In the genomic region with DNA sequence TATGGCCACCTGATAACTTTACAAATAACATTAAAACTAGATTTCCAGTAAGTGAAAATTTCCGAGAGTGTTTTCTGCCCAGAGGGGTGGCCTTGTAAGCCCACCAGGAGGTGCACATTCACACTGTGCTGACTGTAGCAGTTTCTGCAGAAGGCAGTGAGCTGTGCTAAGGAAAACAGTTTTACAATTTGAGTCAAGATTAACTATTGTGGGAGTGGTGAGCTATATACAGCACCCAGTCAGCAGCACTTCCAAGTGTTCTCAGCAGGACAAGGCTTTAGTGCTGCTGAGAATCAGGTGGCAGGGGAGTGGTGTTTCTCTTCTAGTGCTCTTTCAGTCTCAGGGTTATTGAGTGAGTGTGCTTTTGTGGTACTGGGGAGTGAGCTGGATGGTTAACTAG, we compare ENCODE assay signal across 25 mouse cellular contexts.
A peak's percentile ranks its signal among the peaks of the same experiment; 100 is the strongest.
DNase-seq lines count a peak whose midpoint lies in the region; ATAC-seq and TF ChIP-seq lines count a peak whose summit lies in the region.
"Had no signal": no experiment of that assay in that cellular context is flagged by ENCODE, and none has a peak within 500 bp of the region (broad histone marks: within the 10 kb centered on the region; RNA-seq: fewer than 3 reads in every experiment).

No protein-coding gene starts in this region.

- TF ChIP-seq EP300 in lung, postnatal 0 days (IDR thresholded peaks at IDR 0.05): no peak

- no peak; the same call in 1 of the 2 replicates for TF ChIP-seq CTCF in lung, postnatal 0 days (IDR thresholded peaks at IDR 0.05)

- ATAC-seq in heart, embryonic 11.5 days (replicated peaks; ENCODE audit: insufficient number of reproducible peaks, low FRiP score, low TSS enrichment): no peak
- no peak for ATAC-seq in hindbrain, embryonic 15.5 days (ENCODE audit: low FRiP score, low read depth)
- ATAC-seq in hindbrain, embryonic 12.5 days (ENCODE audit: low FRiP score): no peak
- ATAC-seq in lung, postnatal 0 days: peak; percentile 19
- ATAC-seq: CD4-positive, CD25-positive, alpha-beta regulatory T cell, adult 4 months; inflammation-experienced regulatory T-cells, adult 6 months had no signal

- H3K4me2 ChIP-seq in heart, embryonic 11.5 days: no peak overlapping the region
- H3K4me2 ChIP-seq in hindbrain, embryonic 15.5 days: no peak overlapping the region
- no peak overlapping the region for H3K4me2 ChIP-seq in hindbrain, embryonic 12.5 days (replicated peaks)
- H3K4me2 ChIP-seq in lung, postnatal 0 days (replicated peaks; ENCODE audit: low read depth, low read length): no peak overlapping the region
- H3K4me2 ChIP-seq: hindbrain, embryonic 14.5 days; limb, embryonic 13.5 days; liver, embryonic 11.5 days; lung, embryonic 15.5 days; midbrain, embryonic 12.5 days had no signal

- 83% methylated on average over 1 of the region's 1 CpGs for WGBS in heart, embryonic 11.5 days (ENCODE audit: insufficient replicate concordance)
- 80% methylated on average over 1 of the region's 1 CpGs for WGBS in hindbrain, embryonic 15.5 days
- 85% methylated on average over 1 of the region's 1 CpGs for WGBS in hindbrain, embryonic 12.5 days
- WGBS in lung, postnatal 0 days: 79% methylated on average over 1 of the region's 1 CpGs

- H3K9ac ChIP-seq in heart, embryonic 11.5 days (ENCODE audit: low read depth, low read length): 0 out of 2 replicates have a peak overlapping the region, but pooled peaks have one; percentile 2
- H3K9ac ChIP-seq in hindbrain, embryonic 15.5 days: no peak overlapping the region
- no peak overlapping the region for H3K9ac ChIP-seq in hindbrain, embryonic 12.5 days
- H3K9ac ChIP-seq in lung, postnatal 0 days (replicated peaks; ENCODE audit: low read depth): no peak overlapping the region
- H3K9ac ChIP-seq: hindbrain, embryonic 14.5 days; limb, embryonic 13.5 days; lung, embryonic 15.5 days; midbrain, embryonic 12.5 days had no signal

- H3K27me3 ChIP-seq in heart, embryonic 11.5 days (ENCODE audit: control insufficient read depth, insufficient read depth, low read length): no peaks in the 10 kb centered on the region
- H3K27me3 ChIP-seq in hindbrain, embryonic 15.5 days: no peaks in the 10 kb centered on the region
- no peaks in the 10 kb centered on the region for H3K27me3 ChIP-seq in hindbrain, embryonic 12.5 days
- H3K27me3 ChIP-seq in lung, postnatal 0 days (replicated peaks; ENCODE audit: insufficient read depth, low read length): no peaks in the 10 kb centered on the region
- H3K27me3 ChIP-seq: limb, embryonic 13.5 days; lung, embryonic 15.5 days; megakaryocyte, embryonic 14.5 days; midbrain, embryonic 12.5 days had no signal

- peaks cover 21% of the 10 kb centered on the region for H3K36me3 ChIP-seq in heart, embryonic 11.5 days (ENCODE audit: control insufficient read depth, insufficient read depth, low read length)
- peaks cover 20% of the 10 kb centered on the region for H3K36me3 ChIP-seq in hindbrain, embryonic 15.5 days
- H3K36me3 ChIP-seq in hindbrain, embryonic 12.5 days: peaks cover 44% of the 10 kb centered on the region
- H3K36me3 ChIP-seq in lung, postnatal 0 days (ENCODE audit: insufficient read depth, low read length): peaks cover 11% of the 10 kb centered on the region

- DNase-seq in heart, adult 8-10 months (ENCODE audit: low spot score): no peak
- no peak for DNase-seq in lung, postnatal 0 days (ENCODE audit: low spot score)
- no peak for DNase-seq in lung, postnatal 4 days
- no peak for DNase-seq in T-cell, adult 2 months (ENCODE audit: low spot score)
- DNase-seq: adrenal gland, postnatal 25 days; cerebellum, adult 18-20 months; cerebellum, postnatal 10 days; gastrocnemius, postnatal 25 days; heart, adult 18-20 months; kidney, adult 8-10 months; kidney, postnatal 36 days; lung, postnatal 36 days; thymus, postnatal 4 days had no signal

- H3K9me3 ChIP-seq in heart, embryonic 11.5 days (replicated peaks; ENCODE audit: control insufficient read depth, low read length): no peaks in the 10 kb centered on the region
- no peaks in the 10 kb centered on the region for H3K9me3 ChIP-seq in hindbrain, embryonic 15.5 days
- H3K9me3 ChIP-seq in hindbrain, embryonic 12.5 days (replicated peaks): no peaks in the 10 kb centered on the region
- H3K9me3 ChIP-seq in lung, postnatal 0 days (ENCODE audit: low read length): no peaks in the 10 kb centered on the region
- H3K9me3 ChIP-seq: limb, embryonic 13.5 days; lung, embryonic 15.5 days; megakaryocyte, embryonic 14.5 days; midbrain, embryonic 12.5 days had no signal

- H3K4me3 ChIP-seq in heart, embryonic 11.5 days (ENCODE audit: low read depth, low read length): no peak overlapping the region
- no peak overlapping the region for H3K4me3 ChIP-seq in hindbrain, embryonic 15.5 days
- no peak overlapping the region for H3K4me3 ChIP-seq in hindbrain, embryonic 12.5 days
- no peak overlapping the region for H3K4me3 ChIP-seq in lung, postnatal 0 days (ENCODE audit: low read depth, low read length)
- H3K4me3 ChIP-seq: erythroblast, embryonic 14.5 days; limb, embryonic 13.5 days; lung, embryonic 15.5 days; megakaryocyte, embryonic 14.5 days; midbrain, embryonic 12.5 days had no signal

- H3K27ac ChIP-seq in heart, embryonic 11.5 days (ENCODE audit: low read depth, low read length): 0 out of 2 replicates have a peak overlapping the region, but pooled peaks have one; percentile 12
- H3K27ac ChIP-seq in hindbrain, embryonic 15.5 days (replicated peaks): 0 out of 2 replicates have a peak overlapping the region, but pooled peaks have one; percentile 15
- no peak overlapping the region for H3K27ac ChIP-seq in hindbrain, embryonic 12.5 days
- H3K27ac ChIP-seq in lung, postnatal 0 days (ENCODE audit: low read length): no peak overlapping the region
- H3K27ac ChIP-seq: hindbrain, embryonic 14.5 days; limb, embryonic 13.5 days; lung, embryonic 15.5 days; midbrain, embryonic 12.5 days had no signal

- peaks cover 1% of the 10 kb centered on the region for H3K4me1 ChIP-seq in heart, embryonic 11.5 days (ENCODE audit: control insufficient read depth, insufficient read depth, low read length)
- no peaks in the 10 kb centered on the region for H3K4me1 ChIP-seq in hindbrain, embryonic 15.5 days (replicated peaks)
- no peaks in the 10 kb centered on the region; the same call in 1 of the 2 replicates for H3K4me1 ChIP-seq in hindbrain, embryonic 12.5 days
- no peaks in the 10 kb centered on the region for H3K4me1 ChIP-seq in lung, postnatal 0 days (ENCODE audit: insufficient read depth, low read depth, low read length)
- H3K4me1 ChIP-seq: limb, embryonic 13.5 days; lung, embryonic 15.5 days had no signal

Comparison
In these comparisons a context has a peak if more than half of its experiments do, and no peak if none do; other contexts are left out.
1. H3K27ac ChIP-seq: peak in heart, embryonic 11.5 days (single experiment) and hindbrain, embryonic 15.5 days (single experiment); none in hindbrain, embryonic 12.5 days (single experiment) and lung, postnatal 0 days (single experiment).